Mouse (Mus musculus): ENCODE measurements around the gene Csmd2.

DNA sequence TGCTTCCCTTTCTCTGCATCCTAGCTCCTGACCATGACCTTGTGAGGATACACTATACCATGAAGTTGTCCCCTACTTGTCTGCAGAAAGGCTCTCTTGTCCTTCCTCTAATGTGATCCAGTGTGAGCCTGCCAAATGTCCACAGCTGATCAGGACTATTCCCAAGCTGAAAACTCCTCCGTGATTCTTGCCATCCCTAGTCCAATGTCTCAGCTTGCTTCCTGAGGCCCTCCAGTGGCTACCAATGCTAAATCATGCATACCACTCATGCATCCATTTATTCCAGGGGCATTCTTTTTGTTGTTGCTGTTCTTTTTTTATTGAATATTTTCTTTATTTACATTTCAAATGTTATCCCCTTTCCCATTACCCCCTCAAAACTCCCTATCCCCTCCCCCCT is 251.5 kb downstream of the Csmd2 start:
- no peak for TF ChIP-seq CTCF (IDR thresholded peaks at IDR 0.05; ENCODE audit: extremely low read depth, insufficient read depth, insufficient read length, insufficient replicate concordance)
- no peak for TF ChIP-seq POLR2A (IDR thresholded peaks at IDR 0.05; ENCODE audit: low read depth, low read length)

All from spleen, adult 2 months (tissue).